Comparison of ENCODE assay signal across 7 mouse cellular contexts in the genomic region with DNA sequence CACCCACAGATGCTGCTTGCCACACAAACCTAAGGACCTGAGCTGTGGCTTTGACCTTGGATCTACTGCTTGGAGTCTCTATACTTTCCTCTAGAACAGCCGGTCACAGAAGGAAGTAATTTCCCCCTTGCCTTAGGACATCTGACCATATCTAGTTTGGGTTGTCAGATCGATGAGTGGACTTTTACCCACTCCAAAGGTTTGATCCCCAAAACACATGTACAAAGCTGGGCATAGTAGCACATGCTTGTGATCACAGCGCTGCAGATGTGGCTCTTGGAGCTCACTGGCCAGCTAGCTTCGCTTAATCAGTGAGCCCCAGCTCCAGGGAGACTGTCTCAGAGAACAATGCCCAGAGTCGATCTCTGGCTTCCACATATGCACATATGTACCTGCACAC.
"Had no signal": no experiment of that assay in that cellular context is flagged by ENCODE, and none has a peak within 500 bp of the region (broad histone marks: within the 10 kb centered on the region; RNA-seq: fewer than 3 reads in every experiment).

No protein-coding gene starts in this region.

- H3K36me3 ChIP-seq: liver, embryonic 15.5 days had no signal

- H3K27ac ChIP-seq: kidney, postnatal 0 days; layer of hippocampus, adult 2 months; liver, embryonic 15.5 days; macrophage had no signal

- H3K9me3 ChIP-seq: liver, embryonic 15.5 days had no signal

- H3K4me3 ChIP-seq: layer of hippocampus, adult 2 months; liver, embryonic 15.5 days; myocyte had no signal

- H3K4me2 ChIP-seq: liver, embryonic 11.5 days; liver, embryonic 15.5 days; midbrain, embryonic 11.5 days had no signal

- H3K27me3 ChIP-seq: liver, embryonic 15.5 days had no signal

- H3K9ac ChIP-seq: liver, embryonic 15.5 days had no signal
